Mouse (Mus musculus) forelimb bud, embryonic 11.5 days (tissue): ENCODE data around the gene Tnk1.
A peak's percentile ranks its signal among the peaks of the same experiment; 100 is the strongest.
"Not testable (repeated sequence)": the region's sequence is repeated elsewhere in the genome, so short reads cannot be mapped to it uniquely, and the experiment has no call there.

ENCODE experiments used
- DNase-seq: peaks from one replicate; pipeline ENCODE4 v3.0.0-alpha.2; 2012; ENCODE audit warnings: low read depth, low spot score

Tnk1 gene

GRCm38 (mm10) chr11:69878952-69879351 is 20.4 kb upstream of the Tnk1 start:
- no peak for DNase-seq

GRCm38 (mm10) chr11:69878399-69878798 is 19.9 kb upstream of the Tnk1 start:
- DNase-seq = no peak

DNA sequence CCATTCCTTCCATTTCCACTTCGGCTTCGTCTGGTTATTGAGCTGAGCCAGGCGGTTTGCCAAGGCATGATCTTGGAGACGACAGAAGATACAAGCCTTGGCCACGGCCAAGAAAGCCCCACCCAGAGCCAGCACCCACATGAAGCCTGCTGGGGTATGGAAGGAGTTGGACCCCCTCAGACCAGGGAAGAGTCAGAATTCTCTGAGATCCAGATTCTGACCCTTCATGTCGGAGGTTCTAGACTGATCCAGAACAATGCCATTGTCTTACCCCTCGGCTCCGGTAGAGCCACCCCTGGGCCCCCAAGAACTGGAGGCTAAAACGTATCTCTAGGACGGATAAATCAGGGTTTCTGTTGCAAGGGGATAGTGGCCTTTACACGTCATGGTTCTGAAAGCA is 19.3 kb upstream of the Tnk1 start, which contains the start of gene Tmem95:
Gene Tmem95, minus strand, starts transcription at position 141 of the 400 bp plus-strand sequence.
- no peak for DNase-seq

- DNase-seq = peak; percentile 83
Measured at GRCm38 (mm10) chr11:69876867-69877266, 18.3 kb upstream of the Tnk1 start.

GRCm38 (mm10) chr11:69876186-69876585 is 17.7 kb upstream of the Tnk1 start:
- DNase-seq = no peak

DNA sequence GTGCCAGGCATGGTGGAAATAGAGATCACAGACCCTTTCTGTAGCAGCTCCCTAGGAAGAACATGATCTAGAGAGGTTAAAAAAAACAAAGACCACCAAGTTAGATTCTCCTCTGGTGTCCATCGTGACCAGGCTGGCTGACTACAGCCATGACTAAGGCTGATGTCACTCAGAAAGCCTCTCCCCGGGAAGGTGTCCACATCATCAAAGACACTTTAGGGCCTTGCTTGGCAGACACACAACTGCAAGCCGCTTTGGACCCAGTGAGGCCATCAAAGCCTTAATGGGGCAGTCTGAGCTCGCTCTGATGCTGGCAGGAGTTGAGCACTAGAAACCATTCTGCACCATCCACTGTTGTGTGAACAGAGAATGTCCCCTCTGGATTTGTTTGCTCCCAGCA is 13.9 kb upstream of the Tnk1 start:
- no peak for DNase-seq

DNA sequence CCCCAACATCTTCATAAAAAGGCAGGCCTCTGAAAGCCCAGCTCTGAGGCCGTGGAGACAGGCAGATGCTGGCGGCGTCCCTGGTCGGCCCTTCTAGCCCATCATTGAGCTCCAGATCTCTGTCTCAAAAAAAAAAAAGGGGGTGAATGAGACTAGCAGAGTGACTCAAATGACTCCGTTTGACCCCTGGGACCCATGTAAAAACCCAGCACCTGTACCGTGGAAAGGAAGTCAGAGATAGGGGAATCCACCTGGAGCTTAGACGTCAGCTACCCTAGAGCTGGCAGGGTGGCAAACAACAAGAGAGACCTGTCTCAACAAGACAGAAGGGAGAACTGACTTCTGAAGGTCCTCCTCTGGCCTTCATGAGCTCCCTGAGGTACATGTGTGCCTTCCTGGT is 13.3 kb upstream of the Tnk1 start:
- DNase-seq = no peak

DNA sequence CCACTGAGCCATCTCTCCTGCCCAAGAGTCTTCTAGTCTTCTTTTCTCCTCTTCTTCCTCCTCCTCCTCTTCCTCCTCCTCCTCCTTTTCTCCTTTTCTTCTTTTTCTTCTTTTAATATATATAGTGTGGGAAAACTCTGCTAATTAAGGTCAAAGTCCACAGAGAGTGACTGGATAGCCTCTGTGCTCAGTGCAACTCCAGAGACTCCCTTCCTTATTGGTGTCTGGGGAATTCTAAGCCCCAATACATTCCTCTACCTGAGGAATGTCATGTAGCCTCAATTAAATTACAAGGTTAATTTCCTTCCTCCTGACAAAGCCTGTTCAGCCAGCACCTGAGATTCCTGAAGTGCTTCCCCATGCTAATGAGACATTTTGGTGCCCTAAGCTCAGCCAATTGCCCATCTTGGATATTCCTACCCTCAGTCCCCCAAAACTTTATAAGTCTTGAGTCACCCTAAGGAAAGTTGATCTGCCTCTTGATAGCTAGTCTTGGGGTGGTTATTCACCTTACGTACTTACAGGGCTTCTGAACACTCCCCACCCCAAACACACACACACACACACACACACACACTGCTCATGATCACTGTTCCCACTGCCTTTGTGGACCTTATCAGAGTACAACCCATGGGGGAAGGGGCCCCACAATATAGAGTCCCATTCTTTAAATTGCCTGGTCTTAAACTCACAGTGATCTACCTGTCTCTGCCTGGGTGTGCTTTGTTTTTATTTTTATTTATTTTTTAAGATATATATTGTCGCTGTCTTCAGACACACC is 11.9 kb upstream of the Tnk1 start:
- no peak for DNase-seq

DNA sequence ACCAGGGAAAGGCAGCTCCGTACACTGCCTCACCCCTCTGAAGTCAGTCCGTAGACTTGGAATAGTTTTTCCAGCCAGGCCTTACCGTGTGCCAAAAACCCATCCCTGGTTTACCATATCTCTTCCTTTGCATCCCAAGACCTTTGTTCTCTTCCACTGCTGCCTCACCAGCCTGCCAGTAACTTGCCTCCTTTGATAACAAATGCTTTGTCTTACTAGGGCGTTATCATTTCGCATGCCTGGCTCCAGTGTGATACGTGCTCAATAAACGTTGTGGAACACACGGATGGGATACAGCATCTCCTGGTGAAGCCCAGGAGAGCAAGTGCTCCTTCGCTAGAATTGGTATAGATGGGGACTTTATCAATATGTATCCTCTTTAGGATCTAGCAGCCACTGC is 8.8 kb upstream of the Tnk1 start:
- DNase-seq = no peak

DNA sequence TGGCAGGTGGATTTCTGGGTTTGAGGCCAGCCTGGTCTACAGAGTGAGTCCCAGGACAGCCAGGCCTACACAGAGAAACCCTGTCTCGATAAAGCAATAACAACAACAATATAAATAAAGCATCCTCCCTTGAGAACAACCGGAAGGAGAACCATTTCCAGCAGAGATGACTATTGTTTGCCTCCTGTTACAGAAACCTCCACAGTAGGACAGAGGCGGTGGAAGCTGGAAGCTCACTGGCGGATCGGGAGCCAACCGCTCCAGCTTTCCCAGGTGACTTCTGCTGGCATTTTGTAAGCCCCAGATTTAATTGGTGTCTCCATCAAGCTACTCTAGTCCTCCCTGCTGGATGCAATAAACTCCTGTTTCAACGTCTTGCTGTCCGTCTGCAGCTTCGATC is 7.0 kb upstream of the Tnk1 start:
- no peak for DNase-seq

DNA sequence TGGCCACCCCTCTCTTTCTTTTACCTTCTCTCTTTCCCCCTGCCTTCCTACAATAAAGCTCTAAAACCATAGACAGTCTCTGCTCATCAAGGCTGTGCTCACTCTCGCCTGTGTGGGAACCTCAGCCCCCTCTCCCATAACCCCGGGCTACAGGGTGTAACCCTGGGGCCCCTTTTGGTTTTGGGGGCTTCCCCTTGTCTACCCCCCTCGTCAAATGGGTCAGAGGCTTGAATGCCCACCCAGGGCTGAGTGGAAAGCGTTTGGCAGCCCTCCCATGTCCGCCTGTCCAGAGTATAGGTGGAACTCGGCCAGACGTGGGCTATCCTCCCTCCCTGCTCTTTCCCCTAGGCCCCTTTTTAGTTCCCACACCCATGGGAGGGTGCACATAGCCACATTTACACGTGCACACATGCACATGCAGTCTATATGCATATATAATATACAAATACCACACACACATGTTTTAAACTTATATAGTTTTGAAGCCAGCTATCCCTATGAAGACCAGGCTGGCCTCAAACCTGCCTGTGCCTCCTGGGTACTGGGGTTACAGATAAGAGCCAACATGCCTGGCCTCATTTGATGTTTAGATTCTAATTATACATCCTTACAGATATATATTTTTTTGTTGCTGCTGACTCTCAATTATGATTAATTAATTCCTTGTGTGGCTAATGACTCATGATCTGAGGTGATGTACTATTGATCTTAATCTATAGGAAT is 5.8 kb upstream of the Tnk1 start:
- no peak for DNase-seq

DNA sequence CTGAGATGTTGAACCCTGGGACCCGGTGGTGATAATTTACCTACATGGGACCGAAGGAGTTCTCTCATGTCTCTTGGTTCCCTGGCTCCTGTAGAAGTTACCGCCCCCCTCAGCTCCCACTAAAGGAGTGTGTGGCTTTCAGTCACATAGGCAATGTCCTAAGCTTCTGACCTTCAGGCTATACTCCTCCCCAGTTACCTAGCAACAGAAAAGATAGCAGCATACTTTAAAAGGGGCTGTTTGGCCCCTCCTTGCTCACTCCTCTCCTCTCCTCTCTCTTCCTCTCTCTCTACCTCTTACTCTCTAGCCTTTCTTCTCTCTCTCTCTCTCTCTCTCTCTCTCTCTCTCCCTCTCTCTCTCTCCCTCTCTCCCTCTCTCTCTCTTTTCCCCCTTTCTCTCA is 5.2 kb upstream of the Tnk1 start:
- DNase-seq = not testable (repeated sequence)

GRCm38 (mm10) chr11:69855347-69855746 is 3.2 kb downstream of the Tnk1 start:
- no peak for DNase-seq

DNA sequence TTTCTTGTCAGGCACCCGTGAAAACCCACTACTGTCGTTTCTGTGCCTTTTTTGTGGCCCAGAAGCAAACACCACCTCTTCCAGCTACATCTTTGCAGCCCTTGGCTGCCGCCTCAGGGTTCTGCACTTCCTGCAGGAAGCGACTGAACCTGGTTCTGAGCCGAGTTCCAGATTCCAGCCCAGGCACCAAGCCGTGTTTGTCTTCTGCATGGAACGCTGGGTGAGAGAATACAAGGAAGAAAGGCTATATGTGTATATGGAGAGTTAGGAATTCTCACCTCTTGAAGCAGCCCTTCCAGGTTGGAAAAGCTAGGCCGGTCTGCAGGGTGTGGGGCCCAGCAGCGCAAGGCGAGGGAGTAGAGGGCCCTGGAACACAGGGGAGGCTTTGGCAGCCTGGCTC is 3.9 kb downstream of the Tnk1 start:
- no peak for DNase-seq

- no peak for DNase-seq
Measured at GRCm38 (mm10) chr11:69853994-69854393, 4.5 kb downstream of the Tnk1 start.

DNA sequence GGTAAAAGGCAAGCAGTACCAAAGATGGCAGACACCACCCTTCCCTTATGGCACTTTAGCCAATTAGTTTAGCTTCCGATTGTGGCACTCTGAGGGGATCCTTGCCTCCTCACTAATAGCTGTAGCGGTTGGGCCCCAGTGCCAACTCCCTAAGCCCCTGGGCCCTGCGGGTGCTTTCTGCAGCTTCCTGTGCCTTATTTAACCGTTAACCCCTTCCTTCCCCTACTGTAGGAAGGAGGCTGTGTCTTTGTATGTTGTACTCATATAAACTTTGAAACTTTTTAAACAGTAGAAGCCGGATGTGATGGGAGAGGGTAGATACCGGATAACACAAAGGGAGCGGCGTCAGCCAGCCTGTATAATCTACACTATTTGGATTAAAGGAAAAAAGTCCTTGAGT is 7.8 kb downstream of the Tnk1 start:
- no peak for DNase-seq

- DNase-seq = no peak
Measured at GRCm38 (mm10) chr11:69849884-69850283, 8.6 kb downstream of the Tnk1 start.

- no peak for DNase-seq
Measured at GRCm38 (mm10) chr11:69849128-69849527, 9.4 kb downstream of the Tnk1 start.

DNA sequence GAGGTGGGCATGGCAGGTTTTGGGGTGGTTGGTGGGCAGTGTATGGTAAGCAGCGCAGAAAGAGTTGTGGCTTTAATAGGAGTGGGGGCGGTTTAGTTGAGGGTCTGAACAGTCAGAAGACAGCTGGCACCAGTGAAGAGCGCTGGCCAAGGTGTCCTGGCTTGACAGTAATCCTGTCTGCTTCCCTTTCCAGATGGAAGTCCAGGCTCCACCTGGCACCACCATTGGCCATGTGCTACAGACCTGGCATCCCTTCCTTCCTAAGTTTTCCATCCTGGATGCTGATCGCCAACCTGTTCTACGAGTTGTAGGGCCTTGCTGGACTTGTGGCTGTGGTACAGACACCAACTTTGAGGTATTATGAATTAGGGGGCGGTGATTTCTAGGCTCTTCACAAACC is 10.5 kb downstream of the Tnk1 start:
- no peak for DNase-seq

DNA sequence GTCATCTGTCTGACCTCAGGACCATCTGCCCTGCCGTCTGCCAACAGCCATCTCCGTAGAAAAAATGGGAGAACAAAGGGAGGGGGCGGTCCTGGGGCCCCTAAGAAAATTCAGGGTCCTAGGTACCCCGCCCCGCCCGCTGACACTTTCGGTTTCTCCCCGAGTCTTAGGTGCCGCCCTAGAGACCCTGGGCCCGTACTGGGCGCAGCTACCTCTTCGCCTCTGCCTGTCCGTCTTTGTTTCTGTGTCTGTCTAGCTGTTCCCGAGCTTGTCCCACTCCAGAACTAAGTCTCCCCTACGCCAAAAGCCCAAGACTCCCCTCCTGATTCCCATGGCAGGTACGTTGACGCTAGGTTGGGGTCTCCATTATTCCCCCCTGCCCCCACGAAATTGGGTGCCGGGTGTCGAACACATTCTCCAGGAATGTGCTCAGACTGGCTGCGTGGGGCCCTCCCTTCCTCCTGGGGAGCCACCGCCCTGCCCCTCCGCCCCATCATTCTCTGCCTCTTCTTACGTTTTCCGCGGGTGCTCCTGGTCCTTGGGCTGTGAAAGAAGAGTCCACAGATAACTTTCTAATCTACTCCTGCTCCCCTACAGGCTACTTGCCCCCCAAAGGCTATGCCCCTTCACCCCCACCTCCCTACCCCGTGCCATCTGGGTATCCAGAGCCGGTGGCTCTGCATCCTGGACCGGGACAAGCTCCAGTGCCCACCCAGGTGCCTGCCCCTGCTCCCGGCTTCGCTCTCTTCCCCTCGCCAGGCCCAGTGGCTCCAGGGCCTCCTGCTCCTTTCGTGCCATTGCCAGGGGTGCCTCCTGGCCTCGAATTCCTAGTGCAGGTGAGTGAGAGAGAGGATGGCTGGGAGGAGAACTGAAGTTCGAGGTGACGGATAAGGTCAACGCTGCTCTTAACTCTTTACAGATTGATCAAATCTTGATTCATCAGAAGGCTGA is 11.5 kb downstream of the Tnk1 start:
- DNase-seq = no peak

DNA sequence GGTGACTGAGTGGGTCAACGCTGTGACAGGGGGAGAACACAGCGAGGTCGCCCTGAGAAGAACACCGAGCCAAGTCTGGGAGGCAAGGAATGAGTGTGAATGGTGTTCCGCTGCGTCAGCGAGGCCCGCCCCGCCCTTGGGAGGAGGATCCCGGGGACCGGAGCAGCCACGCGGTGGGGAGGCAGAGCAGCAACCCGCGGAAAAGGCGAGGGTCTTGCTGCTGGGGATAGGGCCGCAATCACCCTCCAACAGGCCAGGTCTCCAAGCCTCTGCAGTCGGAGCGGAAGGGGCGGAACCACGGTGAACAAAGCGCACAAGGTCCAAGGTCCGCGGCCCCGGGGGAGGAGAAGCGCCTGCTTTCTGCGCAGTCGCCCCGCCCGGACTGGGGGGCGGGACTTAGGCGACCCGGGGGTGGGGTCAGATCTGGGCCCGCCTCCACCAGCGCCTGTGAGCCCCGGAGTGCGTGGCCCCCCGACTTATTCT is 12.3 kb downstream of the Tnk1 start, which contains the start of gene Plscr3:
Gene Plscr3, plus strand, starts transcription at position 179 of the 483 bp plus-strand sequence.
- DNase-seq = peak; percentile 93

DNA sequence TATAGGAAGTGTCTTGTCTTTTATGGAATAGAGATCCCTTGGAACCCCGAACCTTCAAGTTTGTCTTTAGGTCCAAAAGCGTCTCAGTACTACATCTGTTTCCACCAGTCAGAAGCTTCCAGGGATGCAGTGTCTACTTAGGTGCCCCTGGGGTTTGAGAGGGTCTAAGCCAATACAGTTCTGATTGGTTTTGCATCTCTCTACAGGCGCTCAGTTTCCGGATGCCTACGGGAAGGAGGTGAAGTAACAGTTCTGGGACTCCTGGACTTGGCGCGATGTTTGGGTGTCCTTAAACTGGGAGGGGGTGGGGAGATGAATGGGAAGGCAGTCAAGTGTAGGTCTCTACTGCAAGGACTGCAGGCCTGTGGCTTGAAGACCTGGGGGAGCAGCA is 19.8 kb downstream of the Tnk1 start:
- no peak for DNase-seq
